Mouse (Mus musculus) liver, postnatal 0 days (tissue): ENCODE measurements around the gene Odf3b.

Source experiments
- CTCF ChIP-seq: sonication (generic); IDR thresholded peaks from 2 replicates; pipeline ENCODE4 v1.5.1; 2016; ENCODE audit warnings: antibody characterized with exemption, low read depth
- EP300 ChIP-seq: IDR thresholded peaks from 2 replicates; pipeline ENCODE4 v1.6.1; 2016; ENCODE audit warnings: antibody characterized with exemption, low read depth, mild to moderate bottlenecking

DNA sequence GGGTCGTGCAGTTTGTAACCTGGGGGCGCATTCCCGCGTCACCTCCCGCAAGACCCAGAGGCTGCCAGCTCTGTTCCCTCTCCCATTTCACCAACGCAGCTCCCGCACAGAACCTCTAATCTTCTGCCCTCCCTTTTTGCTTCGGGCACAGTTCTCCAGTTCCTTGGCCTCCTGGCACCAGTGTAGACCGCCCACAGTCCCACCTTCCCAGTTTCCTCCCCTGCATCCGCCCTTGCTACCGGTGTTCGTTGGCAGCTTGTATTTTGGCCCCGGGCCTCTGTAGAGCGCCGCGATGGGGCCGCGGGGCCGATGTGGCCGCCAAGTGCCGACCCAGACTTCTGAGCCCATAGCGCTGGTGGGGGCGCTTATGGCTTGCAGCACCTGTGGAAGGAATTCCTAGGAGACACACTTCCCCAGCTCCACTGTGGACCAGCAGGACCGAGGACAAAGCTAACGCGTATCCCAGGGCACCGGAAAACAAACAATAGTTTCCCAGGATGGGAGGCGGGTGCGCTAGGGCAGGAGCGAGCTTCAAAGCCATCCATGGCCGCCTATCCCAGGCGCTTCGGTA, at the start of gene Odf3b:
- TF ChIP-seq CTCF (0 out of 2 replicates have a peak, but pooled peaks have one; percentile 2), EP300 (no peak)
